Mouse (Mus musculus) Patski (cell line): ENCODE measurements at regions not wholly inside any gene's neighbourhood (a gene's known extent, or its start where the extent isn't known, plus 50 kb on each side); places are given as distances from the start of the nearest gene placed in this dataset.

Experiments
- ATAC-seq: fragments of 100-300 bp; one replicate; pipeline ENCODE4 v1.8.0; 2021
- CTCF ChIA-PET: fragments of 350-600 bp; sonication (Branson Sonifier 250); formaldehyde crosslinking; loops from one replicate; lab custom pipeline; 2022; ENCODE audit warnings: inconsistent platforms; lab: Charles Lee
- POLR2A ChIA-PET: fragments of 350-600 bp; sonication (Branson Sonifier 250); formaldehyde crosslinking; loops from one replicate; lab custom pipeline; 2022; ENCODE audit warnings: antibody characterized with exemption, inconsistent platforms; lab: Charles Lee
- DNase-seq: peaks from one replicate; pipeline ENCODE4 v3.0.0-alpha.2; 2011; ENCODE audit warnings: low read depth, low spot score
- H3K27me3 ChIP-seq: fragments of 371-371 bp; one replicate; pipeline ENCODE4 v1.5.1; 2021
- CTCF ChIP-seq: fragments of 100-300 bp; IDR thresholded peaks from one replicate; pipeline ENCODE4 v1.5.1; 2021
- in situ Hi-C: fragments of 300-500 bp; cut with MboI; formaldehyde crosslinking; loops from 3 replicates; pipeline ENCODE4 v1.11.1; 2018; ENCODE audit warnings: low pct_unique_long_range_greater_than_20kb, mixed read lengths

- ChIA-PET CTCF (no interaction called here), POLR2A (no interaction called here)
- DNase-seq, result no peak
- in situ Hi-C loops, result no loop called here
- TF ChIP-seq CTCF, result no peak
- H3K27me3 ChIP-seq, result peaks cover 18% of the 10 kb centered on the region
- no peak for ATAC-seq
Measured at GRCm38 (mm10) chr5:62339958-62340597, 425.9 kb downstream of the Arap2 start.

GRCm38 (mm10) chr5:62320682-62321081, 445.3 kb downstream of the Arap2 start:
- in situ Hi-C loops, result no loop called here
- ATAC-seq, result no peak
- no peak for TF ChIP-seq CTCF
- DNase-seq, result no peak
- H3K27me3 ChIP-seq, result no peaks in the 10 kb centered on the region
- CTCF ChIA-PET, result no interaction called here
- POLR2A ChIA-PET, result no interaction called here

- CTCF ChIA-PET, result interaction anchor here (0.7 kb wide), 1 partner anchor 19 kb away, joined by 4 read pairs; no protein-coding TSS in a partner anchor
- POLR2A ChIA-PET, result no interaction called here
- TF ChIP-seq CTCF, result no peak
- ATAC-seq (no peak), DNase-seq (no peak)
- in situ Hi-C loops, result no loop called here
- H3K27me3 ChIP-seq, result no peaks in the 10 kb centered on the region
Measured at GRCm38 (mm10) chr5:62305561-62305960, 460.4 kb downstream of the Arap2 start.

- DNase-seq (no peak), ATAC-seq (no peak)
- TF ChIP-seq CTCF, result no peak
- ChIA-PET CTCF (no interaction called here), POLR2A (no interaction called here)
- in situ Hi-C loops, result no loop called here
- H3K27me3 ChIP-seq, result no peaks in the 10 kb centered on the region
Measured at GRCm38 (mm10) chr5:62296858-62297257, 469.1 kb downstream of the Arap2 start.
